Mouse (Mus musculus): ENCODE results near the gene Mterf2. TPM values are rescaled to one million over a fixed set of nuclear protein-coding genes. Genes with fewer than 3 reads are reported as not detected.

Mterf2 gene
- polyA plus RNA-seq, 1 experiment, result 2.7 TPM

Other genes starting within 250 kb of the Mterf2 start
- 15.1 and 18.5 TPM in 2 replicates for gene Ric8b, start 210.4 kb downstream of the Mterf2 start, polyA plus RNA-seq (2012; rRNA removed)
- gene Fhl4, start 25.5 kb downstream of the Mterf2 start, polyA plus RNA-seq (2012; rRNA removed), result 7.9 and 10.6 TPM in 2 replicates
- gene Tmem263, start 25.4 kb downstream of the Mterf2 start, polyA plus RNA-seq (2012; rRNA removed), result 4.9 and 8.5 TPM in 2 replicates
- gene Cry1, start 57.0 kb upstream of the Mterf2 start, polyA plus RNA-seq (2012; rRNA removed), result 6.0 and 6.1 TPM in 2 replicates